Mouse (Mus musculus) frontal cortex, adult 2 months (tissue): ENCODE measurements at regions not wholly inside any gene's neighbourhood (a gene's known extent, or its start where the extent isn't known, plus 50 kb on each side); places are given as distances from the start of the nearest gene placed in this dataset.

ENCODE experiments used
- DNase-seq, 2 experiments: peaks; one replicate each; pipeline ENCODE4 v3.0.0; 2022; ENCODE audit warnings: low spot score in 1 of 2; ENCODE audit errors: extremely low spot score in 1 of 2

DNA sequence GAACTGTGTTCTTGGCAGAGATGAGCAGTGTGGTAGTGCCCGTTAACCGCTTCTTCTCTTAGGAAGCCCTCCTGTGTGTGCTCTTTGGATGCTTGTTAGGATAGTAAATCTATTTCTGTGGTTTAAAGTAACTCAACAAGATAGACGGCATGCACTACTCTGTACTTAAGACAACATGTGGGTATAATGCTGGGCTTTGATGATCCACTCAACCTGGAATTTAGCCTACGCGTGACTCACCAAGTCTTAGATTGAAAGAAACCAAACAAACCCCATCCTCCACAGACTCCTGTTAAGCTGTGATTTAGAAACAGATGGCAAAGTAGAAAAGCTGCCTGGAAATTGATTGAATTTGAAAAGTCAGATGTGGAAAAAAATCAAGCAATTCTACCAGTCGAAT lies 673.5 kb downstream of the Olfm4 start:
- peak; percentile 34 to 74 for DNase-seq

DNA sequence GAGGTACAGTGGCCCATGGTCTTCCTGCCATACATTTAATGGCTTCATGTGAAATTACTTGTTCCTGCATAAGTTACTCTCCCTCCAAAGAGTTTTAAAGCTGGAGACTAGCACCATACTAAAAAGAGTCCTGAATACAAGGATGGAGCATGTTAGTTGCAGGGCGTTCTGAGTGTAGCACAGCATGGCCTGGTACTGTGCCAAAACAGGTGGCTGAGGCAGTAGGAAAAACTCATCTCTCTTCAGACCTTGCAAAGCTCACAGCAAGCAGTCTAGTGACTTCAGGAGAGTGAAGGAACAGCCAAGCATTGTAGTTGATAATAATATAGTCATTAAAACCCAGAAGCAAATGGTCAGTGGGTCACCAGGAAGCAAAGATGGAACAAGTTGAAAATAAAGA lies 699.0 kb downstream of the Olfm4 start:
- no peak for DNase-seq

DNA sequence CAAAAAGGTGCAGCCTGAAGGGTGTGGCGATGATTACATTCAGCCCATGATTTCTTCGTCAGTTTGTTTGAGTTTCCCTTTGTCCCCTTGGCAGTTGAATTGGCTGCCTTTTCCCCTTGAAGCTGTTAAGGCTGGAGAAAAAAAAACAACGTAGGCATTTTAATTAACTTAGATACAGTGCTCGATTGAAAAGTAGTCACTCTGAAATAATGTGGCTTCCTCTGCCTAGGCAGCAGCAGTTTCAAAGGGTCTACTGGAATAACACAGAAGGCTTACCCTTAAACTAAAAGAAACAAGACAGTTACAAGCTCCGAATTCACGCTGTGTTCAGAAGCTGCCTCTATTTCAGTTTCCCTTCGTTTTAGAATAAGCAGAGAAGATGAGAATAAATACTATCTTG lies 699.4 kb downstream of the Olfm4 start:
- no peak for DNase-seq

DNA sequence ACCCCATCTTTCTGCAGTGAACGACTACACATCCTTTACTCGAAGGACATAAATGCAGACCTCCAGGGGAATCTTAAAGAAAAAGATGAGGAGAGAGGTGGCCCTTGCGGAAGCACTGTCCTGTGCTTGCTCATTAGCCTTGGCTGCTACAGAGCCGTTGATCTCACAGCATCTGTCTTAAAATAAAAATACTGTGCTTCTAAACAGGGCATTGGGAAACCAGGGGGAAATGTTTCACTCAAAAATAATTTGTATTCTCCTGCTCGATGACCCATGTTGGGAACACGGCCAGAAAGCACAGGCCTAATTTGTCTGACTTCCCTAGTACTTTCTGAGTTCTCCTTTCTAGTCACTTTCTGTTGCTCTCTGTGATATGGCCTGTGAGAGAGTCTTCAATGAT lies 699.8 kb downstream of the Olfm4 start:
- peak in 1 of 2 experiments; percentile 18 for DNase-seq

DNA sequence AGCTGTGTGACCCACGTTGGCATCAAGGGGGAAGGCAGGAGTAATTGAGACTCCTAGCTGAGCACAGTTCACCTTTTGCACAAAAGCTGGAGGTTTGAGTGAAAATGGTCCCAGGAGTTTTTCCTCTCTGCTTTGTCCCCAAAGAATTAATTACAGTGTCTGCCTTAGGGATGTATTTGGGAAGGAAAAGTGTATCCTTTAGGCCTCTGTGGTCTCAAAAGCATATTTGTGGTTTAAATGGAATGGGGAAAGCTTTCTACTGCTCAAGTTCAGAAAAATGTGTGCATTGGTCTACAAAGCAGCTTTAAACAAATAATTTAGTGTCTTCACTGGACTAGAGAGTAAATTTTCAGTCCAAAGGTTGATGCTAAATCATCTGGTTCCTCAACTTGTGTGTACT lies 706.6 kb downstream of the Olfm4 start:
- DNase-seq = no peak

DNA sequence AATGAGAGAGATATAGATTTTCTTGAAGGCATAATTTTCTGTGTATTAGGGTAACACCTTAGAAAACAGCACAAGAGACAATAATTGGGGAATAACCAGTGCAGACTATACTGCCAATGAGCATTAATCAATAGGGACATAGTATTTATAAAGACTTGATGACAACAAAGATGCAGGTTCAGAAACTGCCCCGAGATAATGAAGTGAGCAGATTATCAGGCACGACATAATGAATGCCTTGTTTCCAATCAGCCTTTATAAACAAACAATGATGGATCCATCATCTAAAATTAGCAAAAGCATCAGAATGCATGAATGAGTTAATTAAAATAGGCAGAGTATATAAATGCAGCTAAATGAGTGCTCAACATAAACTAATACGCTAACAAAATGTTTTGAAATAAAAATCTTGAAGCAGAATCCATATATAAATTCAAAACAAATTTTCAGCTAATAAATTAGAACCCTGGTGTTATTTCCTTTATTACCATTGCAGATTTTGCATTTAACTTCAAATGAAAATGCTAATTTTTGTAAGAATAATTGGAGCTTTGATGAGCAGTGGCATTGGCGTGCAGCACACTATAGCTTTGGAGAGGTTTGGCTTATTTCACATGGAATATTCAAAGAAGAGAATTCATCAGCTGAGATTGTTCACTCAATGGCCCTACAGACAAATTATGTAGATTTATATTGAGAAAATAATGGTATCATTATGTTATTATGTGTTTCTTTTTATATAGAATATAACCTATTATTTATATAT lies 739.1 kb downstream of the Olfm4 start:
- no peak for DNase-seq

DNA sequence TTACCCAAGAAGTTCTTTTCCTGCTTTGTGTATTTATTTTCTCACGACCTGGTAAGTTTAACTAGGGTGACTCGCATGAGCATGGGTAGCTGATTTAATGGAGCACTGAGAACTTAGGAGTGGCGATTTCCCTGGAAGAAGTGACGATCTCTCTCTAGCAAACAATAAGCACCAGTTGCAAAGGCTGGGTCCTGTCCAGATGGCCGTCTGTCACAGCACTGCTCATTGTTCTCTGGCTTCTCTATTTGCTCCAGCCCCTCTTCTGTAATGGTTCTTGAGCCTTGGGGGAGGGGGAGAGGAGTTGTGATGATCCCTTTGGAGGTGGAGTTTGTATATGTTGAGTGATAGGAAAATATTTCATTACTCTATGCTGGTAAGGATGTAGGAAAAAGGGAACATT lies 747.3 kb downstream of the Olfm4 start:
- DNase-seq = no peak
